Mouse (Mus musculus): Measurements from ENCODE around the gene Nkd1.

Gene Nkd1

GRCm38 (mm10) chr8:88537998-88538975 lies 17.1 kb downstream of the Nkd1 start:
- DNase-seq (ENCODE audit: extremely low spot score) = no peak

DNA sequence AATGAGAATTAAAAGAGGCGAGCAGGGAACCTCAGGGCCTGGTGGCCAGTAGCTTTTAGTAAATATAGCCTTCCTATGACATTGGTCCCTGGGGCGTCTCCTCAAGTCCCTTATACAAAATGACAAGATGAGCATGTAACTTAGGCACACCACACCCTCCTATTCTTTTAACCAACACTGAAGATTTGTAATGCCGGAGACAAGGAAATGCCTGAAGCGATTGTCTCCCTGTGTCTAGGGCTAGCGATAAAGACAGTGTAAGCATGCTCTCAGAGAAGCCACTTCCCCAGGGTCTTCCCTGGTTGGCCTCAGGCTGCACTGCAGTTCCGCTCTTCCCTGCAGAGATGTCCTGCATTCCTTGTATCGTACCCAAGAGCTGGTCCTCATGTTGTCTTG lies 17.8 kb downstream of the Nkd1 start:
- no peak for DNase-seq (ENCODE audit: extremely low spot score)

- no peak for DNase-seq (ENCODE audit: extremely low spot score)
Measured at GRCm38 (mm10) chr8:88539963-88540362, 18.8 kb downstream of the Nkd1 start.

- no peak for DNase-seq (ENCODE audit: extremely low spot score)
Measured at GRCm38 (mm10) chr8:88542596-88543213, 21.6 kb downstream of the Nkd1 start.

GRCm38 (mm10) chr8:88544677-88545076 lies 23.5 kb downstream of the Nkd1 start:
- no peak for DNase-seq (ENCODE audit: extremely low spot score)

- DNase-seq (ENCODE audit: extremely low spot score) = no peak
Measured at GRCm38 (mm10) chr8:88545441-88545840, 24.3 kb downstream of the Nkd1 start.

DNA sequence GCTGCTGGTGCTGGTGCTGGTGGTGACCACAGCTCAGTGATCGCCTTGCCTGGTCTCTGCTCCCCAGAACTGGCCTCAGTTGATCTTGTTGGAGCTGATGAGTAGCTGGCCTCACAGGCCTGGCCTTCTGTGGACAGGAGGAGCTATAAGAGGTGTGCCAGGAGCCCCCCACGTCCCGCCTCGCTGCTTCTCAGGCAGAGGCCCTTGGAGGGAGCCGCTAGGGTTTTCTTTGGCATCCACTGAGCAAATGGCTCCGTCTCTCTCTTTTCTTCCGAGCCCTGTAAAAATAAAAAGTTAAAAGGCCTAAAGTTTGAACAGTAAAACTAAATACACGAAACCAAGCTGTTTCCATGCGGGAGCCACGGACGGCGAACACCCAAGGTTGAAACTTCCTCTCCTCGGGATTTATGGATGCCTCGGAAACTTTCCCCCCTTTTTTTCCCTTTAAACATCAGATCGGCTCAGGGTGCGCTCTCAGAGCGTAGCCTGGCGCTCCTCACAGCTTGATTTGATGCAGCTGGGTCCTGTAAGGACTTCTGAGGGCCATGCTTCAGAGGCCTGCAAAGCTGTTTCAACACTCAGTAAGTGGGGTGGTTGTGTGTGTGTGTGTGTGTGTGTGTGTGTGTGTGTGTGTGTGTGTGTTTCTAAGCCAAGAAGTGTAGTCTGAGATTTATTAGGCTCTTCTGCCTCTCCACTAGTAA lies 25.0 kb downstream of the Nkd1 start:
- DNase-seq (ENCODE audit: extremely low spot score) = no peak

GRCm38 (mm10) chr8:88555669-88556068 lies 34.5 kb downstream of the Nkd1 start:
- no peak for DNase-seq (ENCODE audit: extremely low spot score)

DNA sequence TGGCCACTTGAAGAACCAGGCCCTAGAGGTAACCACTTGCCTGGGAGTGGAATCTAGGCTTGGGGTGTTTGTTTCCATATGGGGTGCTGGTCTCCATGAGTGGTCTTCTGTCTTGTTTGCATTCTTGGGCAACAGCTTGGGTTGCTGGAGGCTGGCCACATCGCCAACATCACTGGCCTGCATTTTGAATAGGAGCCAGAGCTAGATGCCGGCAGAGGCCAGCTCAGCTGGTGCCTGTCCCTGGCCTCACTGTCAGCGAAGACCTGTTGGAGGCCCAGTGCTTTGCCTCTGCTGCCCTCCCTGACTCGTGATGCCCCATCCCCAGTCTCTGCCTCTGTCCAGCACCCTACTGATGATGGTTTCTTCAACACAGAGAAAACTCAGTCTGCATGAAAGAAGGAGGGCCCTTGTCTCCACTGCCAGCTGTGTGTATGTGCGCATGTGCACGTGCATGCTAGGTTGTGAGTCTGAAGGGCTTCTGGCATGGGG lies 38.9 kb downstream of the Nkd1 start:
- no peak for DNase-seq (ENCODE audit: extremely low spot score)

DNA sequence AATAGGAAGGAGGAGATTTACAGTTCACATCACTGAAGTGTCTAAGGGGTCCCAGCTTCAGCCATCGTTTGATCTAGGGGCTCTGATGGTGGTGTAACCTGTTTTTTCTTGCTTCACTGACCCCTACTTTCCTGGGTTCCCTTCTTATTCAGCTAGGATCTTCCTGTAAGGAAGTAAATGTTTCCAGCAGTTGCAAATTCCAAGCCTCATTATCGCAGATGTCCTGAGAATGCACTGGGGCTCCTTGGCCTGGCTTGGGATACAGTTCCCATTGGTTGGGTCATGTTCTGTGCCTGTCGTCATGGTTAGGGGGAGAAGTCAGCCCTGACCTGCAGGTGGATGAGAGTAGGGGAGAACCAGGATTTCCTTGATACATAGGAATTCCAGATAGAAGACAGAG lies 40.2 kb downstream of the Nkd1 start:
- DNase-seq (ENCODE audit: extremely low spot score) = no peak

DNA sequence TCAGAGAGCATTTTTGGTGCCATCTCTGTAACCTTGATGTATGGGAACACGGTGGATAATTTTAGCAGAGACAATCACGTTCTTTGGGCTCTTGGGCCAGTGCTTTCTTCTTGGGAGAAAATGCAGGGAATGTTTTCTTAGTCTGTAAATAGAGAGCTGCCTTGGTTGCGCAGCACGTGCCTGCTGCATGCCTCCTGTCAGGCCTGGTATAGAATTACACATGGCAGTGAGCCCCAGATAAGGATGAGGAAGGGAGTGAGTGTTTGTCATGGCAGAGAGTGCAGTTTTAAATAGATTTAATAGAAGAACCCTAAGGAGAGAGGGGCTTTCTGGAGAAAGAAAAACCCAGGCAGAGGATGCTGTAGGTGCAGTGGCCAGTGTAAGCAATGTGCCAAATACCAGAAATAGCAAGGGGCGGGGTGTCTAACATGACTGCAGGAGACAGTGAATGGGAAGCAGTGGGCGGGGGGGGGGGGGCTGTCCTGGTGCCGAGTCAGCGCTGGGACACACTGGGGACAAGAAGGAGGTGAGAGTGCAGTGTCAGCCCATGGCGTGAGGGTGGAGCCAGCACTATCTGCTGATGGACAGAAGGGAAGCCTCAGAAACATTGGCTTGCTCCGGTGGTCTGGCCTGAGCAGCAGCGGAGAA lies 43.2 kb downstream of the Nkd1 start:
- DNase-seq (ENCODE audit: extremely low spot score) = no peak

GRCm38 (mm10) chr8:88566119-88566518 lies 45.0 kb downstream of the Nkd1 start:
- no peak for DNase-seq (ENCODE audit: extremely low spot score)

DNA sequence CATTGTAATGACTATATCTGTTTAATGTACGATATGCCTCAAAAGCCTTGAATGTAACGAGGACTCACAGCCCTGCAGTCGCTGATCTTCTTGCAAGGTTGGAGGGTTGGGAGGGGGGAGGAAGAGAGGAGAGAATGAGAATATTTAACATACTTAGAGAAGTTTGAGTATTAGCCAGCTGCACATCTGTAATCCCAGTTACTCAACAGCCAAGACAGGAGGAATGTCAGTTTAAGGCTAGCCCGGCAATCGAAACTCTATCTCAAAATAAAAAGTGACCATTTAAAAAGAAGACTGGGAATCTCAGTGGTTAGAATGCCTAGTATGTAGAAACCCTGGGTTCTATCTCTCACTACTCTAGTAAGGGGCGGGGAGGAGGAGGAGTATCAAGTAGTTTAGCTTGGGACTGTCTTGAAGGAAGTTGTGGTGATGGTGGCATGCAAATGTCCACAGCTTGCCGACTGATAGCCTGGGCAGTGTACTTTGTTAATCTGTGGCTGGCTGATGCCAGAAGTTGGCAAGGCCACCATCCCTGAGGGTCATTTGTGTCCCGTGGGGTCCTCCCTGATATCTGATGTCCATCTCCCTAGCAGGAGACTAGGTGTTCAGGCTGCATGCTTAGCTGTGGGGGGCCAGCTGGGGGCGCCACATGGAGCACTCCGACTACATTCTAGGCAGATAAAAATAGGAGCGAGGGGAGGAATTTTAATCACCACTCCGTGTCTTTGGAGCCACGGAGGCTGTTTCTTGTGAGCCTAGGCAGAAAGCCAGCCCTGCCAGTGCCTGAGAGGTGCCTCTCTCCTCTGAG lies 46.4 kb downstream of the Nkd1 start:
- DNase-seq (ENCODE audit: extremely low spot score) = peak; percentile 34

DNA sequence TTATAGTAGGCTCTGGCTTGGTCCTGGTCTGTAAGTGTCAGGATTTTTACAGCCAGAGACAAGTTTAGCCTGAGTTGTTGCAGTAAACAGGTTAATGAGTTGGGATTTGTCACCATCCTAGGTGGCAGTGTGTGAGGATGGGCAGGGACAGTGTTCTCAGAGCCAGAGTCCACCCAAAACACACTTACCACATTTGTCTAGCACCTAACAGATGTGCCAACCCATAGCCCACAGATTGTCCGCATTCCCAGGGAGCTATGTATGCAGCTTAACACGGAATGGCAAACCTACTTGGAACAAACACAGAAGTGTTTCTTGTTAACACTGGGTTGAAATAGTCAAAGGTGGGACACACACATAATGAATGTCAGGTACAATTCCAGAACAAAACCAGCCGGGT lies 47.1 kb downstream of the Nkd1 start:
- no peak for DNase-seq (ENCODE audit: extremely low spot score)

DNA sequence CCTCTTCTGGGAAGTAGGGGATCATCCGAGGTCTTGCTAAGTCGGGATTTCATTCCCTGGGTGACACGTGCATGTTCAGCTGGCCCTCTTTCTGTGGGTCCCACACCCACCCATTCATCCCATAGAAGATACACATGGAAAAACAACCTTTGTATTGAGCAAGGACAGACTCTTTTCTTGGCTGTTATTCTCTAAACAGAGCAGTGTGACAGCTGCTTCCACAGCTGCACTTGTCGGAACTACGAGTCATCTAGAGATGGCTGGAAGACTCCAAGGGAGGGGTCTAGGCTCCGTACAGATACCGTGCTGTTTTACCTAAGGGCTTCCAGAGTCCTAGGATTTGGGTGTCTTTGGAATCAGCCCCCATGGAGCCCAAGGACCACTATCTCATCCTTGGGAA lies 48.2 kb downstream of the Nkd1 start:
- DNase-seq (ENCODE audit: extremely low spot score) = no peak

DNA sequence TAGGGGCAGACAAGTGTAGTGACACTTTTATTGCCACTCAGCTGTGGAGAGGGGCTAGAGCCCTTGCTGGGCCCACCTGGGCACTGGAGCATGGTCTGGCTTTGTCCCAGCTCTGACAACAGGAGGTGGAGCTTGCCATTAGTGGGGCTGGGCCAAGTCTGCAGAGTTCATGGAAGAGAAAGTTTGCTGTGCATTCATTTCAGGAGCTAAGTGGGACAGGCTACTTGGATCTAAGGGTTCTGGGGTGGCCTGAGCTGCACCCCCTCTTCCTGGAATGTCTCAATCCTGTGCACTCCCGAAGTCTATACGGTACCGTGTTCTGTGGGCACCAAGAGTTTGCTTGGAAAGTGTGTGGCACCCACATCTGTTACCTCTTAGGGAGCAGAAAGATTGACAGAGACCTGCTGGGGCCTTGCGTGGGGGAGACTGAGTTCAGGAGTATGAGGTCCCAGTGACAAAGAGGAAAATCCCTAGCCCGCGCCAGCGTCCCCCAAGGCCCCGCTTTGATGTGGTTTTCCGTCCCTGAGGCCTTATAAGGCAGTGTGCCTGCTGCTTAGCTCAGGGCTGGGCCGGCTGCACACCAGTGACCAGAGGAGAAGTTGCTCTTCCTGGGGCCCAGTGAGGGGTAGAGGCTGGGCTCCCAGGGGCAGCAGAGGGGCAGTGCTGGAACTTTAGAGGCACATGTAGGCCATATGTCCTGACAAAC lies 49.3 kb downstream of the Nkd1 start:
- DNase-seq (ENCODE audit: extremely low spot score) = peak; percentile 52

DNA sequence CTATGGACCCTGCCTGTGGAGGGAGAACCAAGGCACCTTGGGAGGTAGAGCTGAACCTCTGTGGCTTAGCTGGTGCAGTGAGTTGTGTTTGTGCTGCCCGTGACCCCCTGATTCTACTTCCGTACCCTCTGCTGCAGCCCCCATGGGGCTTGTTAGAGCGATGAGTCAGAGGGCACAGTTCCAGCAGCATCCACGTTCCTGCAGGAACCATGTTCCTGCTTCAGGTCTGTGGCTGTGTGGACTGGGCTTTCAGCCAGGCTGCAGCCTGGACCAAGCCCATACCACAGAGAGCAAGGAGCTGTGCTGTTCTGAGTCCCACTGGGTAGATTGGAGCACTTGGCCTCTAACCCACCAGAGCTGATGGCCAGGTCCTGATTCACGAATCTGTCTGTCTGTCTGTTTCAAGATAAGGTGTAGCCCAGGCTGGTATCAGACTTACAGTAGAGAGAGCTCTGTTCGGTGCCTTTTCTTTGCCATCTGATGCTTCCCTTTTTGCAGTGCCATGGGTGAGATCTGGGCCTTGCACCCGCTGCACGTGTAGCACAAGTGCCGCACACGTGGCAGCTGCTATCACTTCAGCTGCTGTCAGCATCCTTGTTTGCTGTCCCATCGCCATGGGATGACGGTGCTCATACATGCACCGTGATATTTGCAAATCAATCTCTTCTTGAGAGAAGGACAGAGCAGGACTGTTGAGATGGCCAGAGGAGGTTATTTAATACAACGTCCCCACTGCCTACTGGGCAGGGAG lies 50.5 kb downstream of the Nkd1 start:
- DNase-seq (ENCODE audit: extremely low spot score) = no peak

DNA sequence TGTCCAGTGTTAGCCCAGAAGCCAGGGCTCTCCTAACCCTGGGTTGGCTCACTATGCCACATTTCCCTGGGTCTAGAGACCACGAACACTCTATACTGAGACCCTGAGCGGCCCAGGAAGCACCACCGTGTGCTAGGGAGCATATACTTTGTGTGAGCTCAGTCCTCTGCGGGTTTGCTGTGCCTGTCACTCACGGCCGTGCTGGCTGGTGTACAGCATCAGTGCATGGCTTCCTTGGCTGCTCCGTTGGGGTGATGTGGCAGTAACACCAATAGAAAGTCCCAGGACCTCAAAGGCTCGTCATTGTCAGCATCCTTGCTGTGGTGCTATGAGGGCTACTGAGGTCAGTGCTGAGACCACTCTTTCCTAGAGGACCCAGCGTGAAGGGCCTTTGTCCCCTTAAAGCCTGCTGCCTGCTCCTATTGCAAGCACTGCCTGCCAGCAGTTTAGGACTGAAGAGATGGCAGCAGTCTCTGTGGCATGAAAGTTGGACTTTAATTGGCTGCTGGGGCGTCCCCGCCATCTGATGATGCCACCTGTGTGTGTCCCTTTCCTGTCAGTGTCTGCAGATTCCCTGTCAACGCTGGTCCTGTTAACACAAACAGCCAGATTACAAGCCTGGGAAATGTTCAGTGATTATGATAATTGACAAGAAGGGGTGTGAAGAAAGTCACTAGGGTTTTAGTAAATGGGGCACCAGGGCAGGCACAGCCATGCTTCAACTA lies 51.2 kb downstream of the Nkd1 start:
- no peak for DNase-seq (ENCODE audit: extremely low spot score)

Measured in embryo, embryonic 9.5 days (tissue).